Mouse (Mus musculus) heart, postnatal 0 days (tissue): ENCODE data around the gene Armh3. TPM values are rescaled to one million over a fixed set of nuclear protein-coding genes. Genes with fewer than 3 reads are reported as not detected.

Experiments used
- ATAC-seq: fragments of 200-750 bp; cut with Nextera tagmentation; 2 replicates; pipeline ENCODE4 v1.8.0; 2017; ENCODE audit warnings: low read depth, moderate number of reproducible peaks, moderate library complexity; ENCODE audit not compliant: insufficient read depth
- DNase-seq: peaks from one replicate; pipeline ENCODE4 v3.0.0-alpha.2; 2016; ENCODE audit warnings: low spot score
- H3K27ac ChIP-seq: fragments of 300-500 bp; sonication (generic); 2 replicates; pipeline ENCODE4 v1.5.1; 2014; ENCODE audit warnings: low read depth, mild to moderate bottlenecking
- H3K27me3 ChIP-seq: fragments of 300-500 bp; sonication (generic); 2 replicates; pipeline ENCODE4 v1.6.1; 2014; ENCODE audit warnings: low read length, mixed read lengths; ENCODE audit not compliant: control insufficient read depth, insufficient read depth
- H3K36me3 ChIP-seq: fragments of 300-500 bp; sonication (generic); replicated peaks from 2 replicates; pipeline ENCODE4 v1.6.1; 2014; ENCODE audit warnings: low read length, mixed read lengths; ENCODE audit not compliant: control insufficient read depth, insufficient read depth
- H3K4me1 ChIP-seq: fragments of 300-500 bp; sonication (generic); 2 replicates; pipeline ENCODE4 v1.6.1; 2014; ENCODE audit warnings: antibody characterized with exemption; ENCODE audit not compliant: control insufficient read depth, insufficient read depth
- H3K4me2 ChIP-seq: fragments of 300-500 bp; sonication (generic); 2 replicates; pipeline ENCODE4 v1.6.1; 2014; ENCODE audit warnings: low read depth, mild to moderate bottlenecking, low read length, moderate library complexity
- H3K4me3 ChIP-seq: fragments of 300-500 bp; sonication (generic); 2 replicates; pipeline ENCODE4 v1.5.1; 2014; ENCODE audit warnings: low read depth, low read length
- H3K9ac ChIP-seq: fragments of 300-500 bp; sonication (generic); replicated peaks from 2 replicates; pipeline ENCODE4 v1.6.1; 2014; ENCODE audit warnings: low read depth, low read length, mixed read lengths
- H3K9me3 ChIP-seq: fragments of 300-500 bp; sonication (generic); replicated peaks from 2 replicates; pipeline ENCODE4 v1.6.1; 2016; ENCODE audit warnings: low read length; ENCODE audit not compliant: control insufficient read depth
- CTCF ChIP-seq: IDR thresholded peaks from 2 replicates; pipeline ENCODE4 v1.5.1; 2016; ENCODE audit warnings: antibody characterized with exemption, control low read depth, low read depth
- EP300 ChIP-seq: IDR thresholded peaks from 2 replicates; pipeline ENCODE4 v1.6.1; 2016; ENCODE audit warnings: antibody characterized with exemption, low read depth
- WGBS: fragments of 180-500 bp; shearing (Covaris S2); extraction: QIAGEN DNeasy Blood & Tissue Kit; methylation state at CpG from one replicate; pipeline ENCODE4 v1.1.7; 2014; 5-methylcytosine and 5-hydroxymethylcytosine counted together
- polyA plus RNA-seq: library from polyadenylated mRNA; unstranded; fragments of >200 nt; fragmentation: Nextera tagmentation; extraction: Ambion mirVana; gene quantifications from 2 replicates; pipeline ENCODE4 v1.2.1, GENCODE M21; 2015
- total RNA-seq: library from RNA; depleted of rRNA; stranded (reverse); fragments of >200 nt; gene quantifications from 2 replicates; pipeline ENCODE4 v1.2.3, GENCODE M21; 2014; ENCODE audit warnings: low replicate concordance

Armh3 gene
- total and polyA plus RNA-seq, 2 experiments from 2014 or later, result 11.1 to 11.4 TPM

DNA sequence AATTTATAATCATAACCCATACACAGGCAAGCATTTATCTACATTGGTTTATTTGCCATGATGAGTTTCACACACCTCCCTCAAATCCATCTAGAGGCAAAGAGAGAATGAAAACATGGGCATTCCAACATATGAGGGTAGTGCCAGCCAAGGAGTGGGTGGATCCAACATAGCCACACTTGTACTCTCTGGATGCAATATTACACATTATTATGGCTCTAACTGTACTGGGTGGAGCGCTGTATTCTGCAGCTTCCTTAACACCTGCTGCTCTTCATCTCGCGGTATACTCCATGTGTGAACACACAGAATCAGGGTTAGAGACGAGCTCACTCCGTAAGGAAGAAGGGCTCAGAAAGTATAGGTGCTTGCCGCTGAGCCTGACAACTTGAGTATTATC lies 79.9 kb downstream of the Armh3 start:
- Histone ChIP-seq H3K4me1 (0 out of 2 replicates have a peak, but pooled peaks cover 4% of the 10 kb centered on the region), H3K4me3 (no peak overlapping the region), H3K4me2 (no peak overlapping the region), H3K27ac (no peak overlapping the region), H3K9me3 (no peaks in the 10 kb centered on the region), H3K27me3 (no peaks in the 10 kb centered on the region), H3K36me3 (peaks cover 19% of the 10 kb centered on the region), H3K9ac (no peak overlapping the region)
- DNase-seq (no peak), ATAC-seq (no peak)
- TF ChIP-seq EP300, result no peak
- TF ChIP-seq CTCF, result no peak
- 90% methylated on average over 6 of the region's 6 CpGs for WGBS

GRCm38 (mm10) chr19:45917856-45918255 lies 80.4 kb downstream of the Armh3 start:
- H3K9me3 ChIP-seq, result no peaks in the 10 kb centered on the region
- TF ChIP-seq CTCF (no peak), EP300 (no peak)
- DNase-seq, result no peak
- no peak overlapping the region for H3K4me2 ChIP-seq
- H3K27me3 ChIP-seq, result no peaks in the 10 kb centered on the region
- 0 out of 2 replicates have a peak, but pooled peaks cover 4% of the 10 kb centered on the region for H3K4me1 ChIP-seq
- 55% methylated on average over 3 of the region's 3 CpGs for WGBS
- H3K36me3 ChIP-seq, result peaks cover 20% of the 10 kb centered on the region
- H3K4me3 ChIP-seq, result no peak overlapping the region
- no peak overlapping the region for H3K9ac ChIP-seq
- 0 out of 2 replicates have a peak overlapping the region, but pooled peaks have one; percentile 20 for H3K27ac ChIP-seq
- ATAC-seq, result no peak

DNA sequence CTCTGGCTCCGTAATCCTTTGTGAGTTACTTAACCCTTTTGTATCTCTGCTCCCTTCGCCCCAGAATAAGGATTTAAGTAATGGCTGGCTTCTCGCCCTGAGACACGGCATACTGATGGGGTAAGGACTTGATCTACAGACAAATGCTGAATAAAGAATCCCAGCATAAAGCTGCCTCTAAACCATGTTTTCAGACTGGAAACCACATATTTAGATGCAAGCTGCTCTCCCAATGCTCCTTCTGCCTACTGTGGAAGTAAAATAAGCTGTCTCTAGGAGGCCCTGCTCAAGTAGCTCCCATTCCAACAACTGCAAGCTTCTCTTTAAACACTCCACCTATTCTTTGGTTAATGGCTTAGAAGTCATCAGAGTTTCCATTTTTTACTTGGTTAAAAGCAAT lies 81.8 kb downstream of the Armh3 start:
- H3K36me3 ChIP-seq, result peaks cover 13% of the 10 kb centered on the region
- H3K4me2 ChIP-seq, result no peak overlapping the region
- peaks cover 16% of the 10 kb centered on the region for H3K4me1 ChIP-seq
- DNase-seq (no peak), ATAC-seq (no peak)
- H3K27ac ChIP-seq, result no peak overlapping the region
- H3K27me3 ChIP-seq, result no peaks in the 10 kb centered on the region
- 79% methylated on average over 4 of the region's 4 CpGs for WGBS
- H3K9ac ChIP-seq, result no peak overlapping the region
- no peak overlapping the region for H3K4me3 ChIP-seq
- no peaks in the 10 kb centered on the region for H3K9me3 ChIP-seq
- TF ChIP-seq CTCF (no peak), EP300 (no peak)

DNA sequence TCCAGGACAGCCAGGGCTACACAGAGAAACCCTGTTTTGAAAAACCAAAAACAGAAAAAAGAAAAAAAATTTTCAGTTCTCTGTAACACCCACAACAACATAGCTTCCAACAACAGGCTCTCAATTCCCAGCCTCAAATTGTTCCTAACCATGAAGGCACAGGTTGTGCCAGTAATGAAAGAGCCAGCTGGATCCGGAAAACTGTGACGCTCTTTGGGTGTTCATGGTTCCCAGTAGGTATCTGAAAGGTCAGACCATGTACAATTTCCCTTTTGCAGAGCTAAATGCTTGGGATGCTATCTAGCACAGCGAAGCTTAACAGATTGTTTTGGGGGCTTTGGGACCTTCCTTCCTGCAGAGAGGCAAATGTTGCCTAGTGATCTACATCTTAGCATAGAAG lies 82.3 kb downstream of the Armh3 start:
- H3K9me3 ChIP-seq, result no peaks in the 10 kb centered on the region
- no peaks in the 10 kb centered on the region for H3K27me3 ChIP-seq
- H3K4me2 ChIP-seq, result no peak overlapping the region
- no peak overlapping the region for H3K4me3 ChIP-seq
- H3K27ac ChIP-seq, result no peak overlapping the region
- H3K9ac ChIP-seq, result no peak overlapping the region
- DNase-seq (no peak), ATAC-seq (no peak)
- peaks cover 13% of the 10 kb centered on the region for H3K36me3 ChIP-seq
- H3K4me1 ChIP-seq, result peaks cover 17% of the 10 kb centered on the region
- WGBS, result 94% methylated on average over 3 of the region's 3 CpGs
- TF ChIP-seq EP300 (no peak), CTCF (no peak)

- H3K36me3 ChIP-seq, result peaks cover 13% of the 10 kb centered on the region; the same call in 1 of the 2 replicates
- H3K27me3 ChIP-seq, result no peaks in the 10 kb centered on the region
- no peak overlapping the region for H3K9ac ChIP-seq
- H3K4me1 ChIP-seq, result peaks cover 17% of the 10 kb centered on the region
- H3K27ac ChIP-seq, result no peak overlapping the region
- no peak overlapping the region for H3K4me2 ChIP-seq
- ATAC-seq, result peak; percentile 39; the same call in 1 of the 2 replicates
- TF ChIP-seq CTCF (peak; percentile 32), EP300 (no peak)
- no peak overlapping the region for H3K4me3 ChIP-seq
- whole genome bisulfite sequencing, result 46% methylated on average over 5 of the region's 5 CpGs
- no peak for DNase-seq
- H3K9me3 ChIP-seq, result no peaks in the 10 kb centered on the region
Observed at GRCm38 (mm10) chr19:45913036-45913435, 85.3 kb downstream of the Armh3 start.

DNA sequence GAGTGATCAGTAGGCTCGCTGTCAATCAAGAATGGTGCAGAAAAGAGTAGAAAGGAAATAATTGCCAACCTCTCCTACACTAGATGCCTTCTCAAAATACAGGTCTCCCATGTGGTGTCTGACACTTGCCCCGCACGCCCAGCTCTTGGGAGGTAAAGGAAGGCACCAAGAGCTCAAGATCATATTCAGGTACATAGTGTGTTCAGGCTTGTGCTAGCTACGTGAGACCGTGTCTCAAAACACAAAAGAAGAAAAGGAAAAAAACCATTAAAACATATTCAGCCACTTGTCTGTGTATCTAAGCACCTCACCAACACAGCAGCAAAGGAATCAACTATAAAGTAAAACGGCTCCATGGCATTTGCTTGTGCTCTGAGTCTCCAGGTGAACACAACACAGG lies 85.9 kb downstream of the Armh3 start:
- WGBS, result 91% methylated on average over 6 of the region's 6 CpGs
- TF ChIP-seq CTCF (no peak), EP300 (no peak)
- Histone ChIP-seq H3K4me2 (no peak overlapping the region), H3K27me3 (no peaks in the 10 kb centered on the region), H3K36me3 (peaks cover 9% of the 10 kb centered on the region; the same call in 1 of the 2 replicates), H3K9me3 (no peaks in the 10 kb centered on the region), H3K4me1 (peaks cover 12% of the 10 kb centered on the region), H3K9ac (no peak overlapping the region), H3K4me3 (no peak overlapping the region), H3K27ac (no peak overlapping the region)
- DNase-seq (no peak), ATAC-seq (no peak)
